Mouse (Mus musculus): ENCODE data around the gene Cfap161. TPM values are rescaled to one million over a fixed set of nuclear protein-coding genes. Genes with fewer than 3 reads are reported as not detected.

Gene Cfap161
- total RNA-seq, 1 experiment = 0.27 TPM

- in situ Hi-C loops (cut with MboI; ENCODE audit: low sequenced_read_pairs in 2 of 2, unreplicated experiment in 2 of 2) = no loop called here
- no peak for DNase-seq (ENCODE audit: low read depth, low spot score)
- no peak for TF ChIP-seq ZC3H11A (IDR thresholded peaks at IDR 0.05; ENCODE audit: borderline replicate concordance, low read depth, low read length)
- Histone ChIP-seq H3K4me1 (ENCODE audit: control insufficient read depth in 2 of 2, insufficient read depth in 2 of 2, low read length in 2 of 2, poor library complexity in 1 of 2) (no peaks in the 10 kb centered on the region), H3K27ac (ENCODE audit: insufficient read depth, low read depth, low read length, poor library complexity, severe bottlenecking) (no peak overlapping the region), H3K9me3 (ENCODE audit: control insufficient read depth, insufficient read depth, low read depth, low read length) (no peaks in the 10 kb centered on the region), H3K9ac (ENCODE audit: insufficient read depth, low read depth, low read length, poor library complexity, severe bottlenecking) (no peak overlapping the region), H3K36me3 (ENCODE audit: control insufficient read depth, insufficient read depth, low read length, poor library complexity, severe bottlenecking) (no peaks in the 10 kb centered on the region), H3K4me3 (ENCODE audit: insufficient read depth in 1 of 2, low read depth in 1 of 2, low read length in 2 of 2, poor library complexity in 1 of 2, severe bottlenecking in 1 of 2) (no peak overlapping the region)
Observed at GRCm38 (mm10) chr7:83742690-83743089, 52.0 kb downstream of the Cfap161 start.

- in situ Hi-C loops (cut with MboI; ENCODE audit: low sequenced_read_pairs in 2 of 2, unreplicated experiment in 2 of 2) = no loop called here
- DNase-seq (ENCODE audit: low read depth, low spot score) = no peak
- TF ChIP-seq HCFC1 (IDR thresholded peaks at IDR 0.05; ENCODE audit: borderline replicate concordance, insufficient read depth, low read length) (no peak), MAFK (IDR thresholded peaks at IDR 0.05; ENCODE audit: insufficient read depth, low read depth, low read length) (no peak)
- Histone ChIP-seq H3K9me3 (ENCODE audit: control insufficient read depth, insufficient read depth, low read depth, low read length) (no peaks in the 10 kb centered on the region), H3K4me3 (ENCODE audit: insufficient read depth in 1 of 2, low read depth in 1 of 2, low read length in 2 of 2, poor library complexity in 1 of 2, severe bottlenecking in 1 of 2) (no peak overlapping the region), H3K4me1 (ENCODE audit: control insufficient read depth in 2 of 2, insufficient read depth in 2 of 2, low read length in 2 of 2, poor library complexity in 1 of 2) (no peaks in the 10 kb centered on the region), H3K9ac (ENCODE audit: insufficient read depth, low read depth, low read length, poor library complexity, severe bottlenecking) (no peak overlapping the region), H3K36me3 (ENCODE audit: control insufficient read depth, insufficient read depth, low read length, poor library complexity, severe bottlenecking) (no peaks in the 10 kb centered on the region), H3K27ac (ENCODE audit: insufficient read depth, low read depth, low read length, poor library complexity, severe bottlenecking) (no peak overlapping the region)
Observed at GRCm38 (mm10) chr7:83742026-83742425, 52.7 kb downstream of the Cfap161 start.

GRCm38 (mm10) chr7:83739680-83740310 is 54.9 kb downstream of the Cfap161 start:
- Histone ChIP-seq H3K9me3 (ENCODE audit: control insufficient read depth, insufficient read depth, low read depth, low read length) (no peaks in the 10 kb centered on the region), H3K9ac (ENCODE audit: insufficient read depth, low read depth, low read length, poor library complexity, severe bottlenecking) (no peak overlapping the region), H3K4me3 (ENCODE audit: insufficient read depth in 1 of 2, low read depth in 1 of 2, low read length in 2 of 2, poor library complexity in 1 of 2, severe bottlenecking in 1 of 2) (no peak overlapping the region), H3K27ac (ENCODE audit: insufficient read depth, low read depth, low read length, poor library complexity, severe bottlenecking) (no peak overlapping the region), H3K36me3 (ENCODE audit: control insufficient read depth, insufficient read depth, low read length, poor library complexity, severe bottlenecking) (no peaks in the 10 kb centered on the region), H3K4me1 (ENCODE audit: control insufficient read depth in 2 of 2, insufficient read depth in 2 of 2, low read length in 2 of 2, poor library complexity in 1 of 2) (no peaks in the 10 kb centered on the region)
- TF ChIP-seq ZNF384 (IDR thresholded peaks at IDR 0.05; ENCODE audit: low read depth, low read length) (no peak), CHD2 (IDR thresholded peaks at IDR 0.05; ENCODE audit: low read depth, low read length) (no peak), HCFC1 (IDR thresholded peaks at IDR 0.05; ENCODE audit: borderline replicate concordance, insufficient read depth, low read length) (no peak), ZC3H11A (IDR thresholded peaks at IDR 0.05; ENCODE audit: borderline replicate concordance, low read depth, low read length) (no peak), MAFK (IDR thresholded peaks at IDR 0.05; ENCODE audit: insufficient read depth, low read depth, low read length) (no peak)
- in situ Hi-C loops (cut with MboI; ENCODE audit: low sequenced_read_pairs in 2 of 2, unreplicated experiment in 2 of 2) = no loop called here
- no peak for DNase-seq (ENCODE audit: low read depth, low spot score)

DNA sequence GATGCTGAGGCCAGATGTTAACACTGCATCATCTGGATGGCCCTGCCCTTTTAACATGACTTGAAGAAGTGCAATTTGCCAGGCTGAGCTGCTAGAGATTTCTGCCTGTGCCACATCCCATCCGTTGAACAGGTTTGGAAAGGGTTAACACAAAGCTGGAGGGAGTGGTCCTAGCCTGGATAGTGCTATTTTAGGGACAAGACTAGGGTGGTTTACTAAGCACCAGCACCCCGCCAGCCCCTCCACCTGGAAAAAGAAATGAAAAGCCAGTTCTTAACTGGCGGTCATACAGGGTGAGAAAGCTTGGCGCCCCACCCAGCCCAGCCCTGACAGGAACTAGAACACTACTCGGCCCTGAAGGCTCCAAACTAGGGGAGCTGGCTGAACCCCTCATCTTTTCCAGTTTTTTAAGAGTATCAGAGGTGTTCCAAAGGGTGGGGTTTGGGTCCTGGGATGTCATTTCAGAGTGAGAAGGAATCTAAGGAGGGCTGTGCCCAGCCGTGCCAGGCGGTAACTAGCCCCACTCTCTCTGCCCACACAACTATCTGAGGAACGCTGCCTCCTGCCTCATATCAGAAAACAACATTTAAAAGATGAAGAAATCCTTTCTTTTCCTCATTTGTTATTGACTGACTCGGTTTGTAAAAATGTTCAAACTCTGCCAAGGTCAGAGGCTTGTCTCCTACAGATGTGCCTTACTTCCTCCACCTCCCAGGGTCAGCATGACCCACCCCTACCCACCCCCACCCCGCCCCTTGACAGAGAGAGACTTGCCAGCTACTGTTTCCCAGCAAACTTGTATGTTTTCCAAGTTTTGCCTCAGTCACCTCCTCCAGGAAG is 55.8 kb downstream of the Cfap161 start:
- Histone ChIP-seq H3K27ac (ENCODE audit: insufficient read depth, low read depth, low read length, poor library complexity, severe bottlenecking) (no peak overlapping the region), H3K4me1 (ENCODE audit: control insufficient read depth in 2 of 2, insufficient read depth in 2 of 2, low read length in 2 of 2, poor library complexity in 1 of 2) (no peaks in the 10 kb centered on the region), H3K9me3 (ENCODE audit: control insufficient read depth, insufficient read depth, low read depth, low read length) (no peaks in the 10 kb centered on the region), H3K4me3 (ENCODE audit: insufficient read depth in 1 of 2, low read depth in 1 of 2, low read length in 2 of 2, poor library complexity in 1 of 2, severe bottlenecking in 1 of 2) (no peak overlapping the region), H3K9ac (ENCODE audit: insufficient read depth, low read depth, low read length, poor library complexity, severe bottlenecking) (no peak overlapping the region), H3K36me3 (ENCODE audit: control insufficient read depth, insufficient read depth, low read length, poor library complexity, severe bottlenecking) (no peaks in the 10 kb centered on the region)
- DNase-seq (ENCODE audit: low read depth, low spot score) = no peak
- in situ Hi-C loops (cut with MboI; ENCODE audit: low sequenced_read_pairs in 2 of 2, unreplicated experiment in 2 of 2) = no loop called here
- TF ChIP-seq MAFK (IDR thresholded peaks at IDR 0.05; ENCODE audit: insufficient read depth, low read depth, low read length) (no peak), ZNF384 (IDR thresholded peaks at IDR 0.05; ENCODE audit: low read depth, low read length) (no peak), CHD2 (IDR thresholded peaks at IDR 0.05; ENCODE audit: low read depth, low read length) (no peak), ZC3H11A (IDR thresholded peaks at IDR 0.05; ENCODE audit: borderline replicate concordance, low read depth, low read length) (no peak), HCFC1 (IDR thresholded peaks at IDR 0.05; ENCODE audit: borderline replicate concordance, insufficient read depth, low read length) (no peak)
